Mouse (Mus musculus) megakaryocyte, embryonic 14.5 days (primary cell): ENCODE data around the gene Crabp2.

Experiments used
- FLI1 ChIP-seq: IDR thresholded peaks from 2 replicates; pipeline ENCODE4 v1.6.1; 2012; ENCODE audit warnings: low read length, inconsistent platforms, mixed read lengths
- GATA1 ChIP-seq: IDR thresholded peaks from 3 replicates; pipeline ENCODE4 v1.6.1; 2012; ENCODE audit warnings: mixed read lengths, low read length, inconsistent platforms, borderline replicate concordance

DNA sequence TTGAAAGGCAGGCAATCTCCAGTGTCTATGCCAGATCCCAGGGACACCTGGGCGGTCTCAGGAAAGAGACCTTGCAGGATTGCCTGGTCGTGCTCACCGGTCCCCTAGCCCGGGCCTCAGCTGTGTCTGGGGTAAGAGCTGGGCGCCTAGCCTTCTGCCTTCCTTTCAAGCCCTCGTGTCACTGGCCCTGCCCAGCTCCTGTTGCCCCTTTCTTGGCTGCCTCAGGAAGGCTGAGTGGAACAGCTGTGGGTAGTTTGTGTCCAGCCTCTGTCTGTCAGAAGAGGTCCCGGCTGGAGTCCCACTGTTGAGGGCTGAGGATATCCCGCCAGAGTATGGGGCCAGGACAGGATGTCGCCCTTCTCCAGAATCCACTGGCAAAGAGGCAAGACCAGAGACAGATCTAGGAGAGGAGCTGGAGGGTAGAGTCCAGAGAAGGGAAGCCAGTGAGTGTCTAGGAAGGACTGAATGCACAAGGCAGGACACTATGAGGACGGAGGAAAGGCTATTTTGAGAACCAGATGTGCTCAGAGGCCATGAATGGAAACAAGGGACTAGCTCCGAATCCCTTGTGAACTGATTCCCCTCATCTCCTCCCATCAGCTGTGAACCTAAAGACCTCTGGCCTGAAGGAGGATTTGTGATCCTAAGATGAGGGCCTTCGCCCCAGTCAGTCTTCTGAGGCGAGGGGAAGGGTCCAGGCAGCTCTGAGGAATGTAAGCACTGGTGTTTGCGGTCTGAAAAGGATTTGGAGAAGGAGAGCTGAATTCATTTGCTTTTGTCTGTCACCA lies 25.3 kb downstream of the Crabp2 start:
- TF ChIP-seq FLI1 (no peak), GATA1 (no peak)
